Mouse (Mus musculus): ENCODE measurements around the gene Nt5dc3. TPM values are rescaled to one million over a fixed set of nuclear protein-coding genes. Genes with fewer than 3 reads are reported as not detected.

The Nt5dc3 gene
- polyA plus RNA-seq, 1 experiment from 2014 or later: 0.69 TPM

GRCm38 (mm10) chr10:86773360-86773759, 5.4 kb upstream of the Nt5dc3 start:
- Histone ChIP-seq H3K27me3 (replicated peaks; ENCODE audit: control insufficient read depth, insufficient read depth, low read length) (peaks cover 11% of the 10 kb centered on the region; the same call in 1 of the 2 replicates), H3K4me3 (ENCODE audit: low read depth, low read length) (no peak overlapping the region), H3K27ac (ENCODE audit: low read depth, low read length) (no peak overlapping the region), H3K36me3 (ENCODE audit: control insufficient read depth, insufficient read depth) (no peaks in the 10 kb centered on the region), H3K9me3 (ENCODE audit: control insufficient read depth) (no peaks in the 10 kb centered on the region), H3K4me2 (replicated peaks; ENCODE audit: low read depth) (no peak overlapping the region), H3K4me1 (replicated peaks; ENCODE audit: control insufficient read depth, insufficient read depth, low read length) (0 out of 2 replicates have a peak, but pooled peaks cover 7% of the 10 kb centered on the region), H3K9ac (ENCODE audit: low read depth, low read length) (no peak overlapping the region)
- 8% methylated on average over 4 of the region's 4 CpGs for WGBS
- TF ChIP-seq CTCF (IDR thresholded peaks at IDR 0.05; ENCODE audit: low read depth): no peak
- ATAC-seq: no peak

- no peak overlapping the region for H3K9ac ChIP-seq (ENCODE audit: low read depth, low read length)
- H3K4me3 ChIP-seq (ENCODE audit: low read depth, low read length): no peak overlapping the region
- H3K27me3 ChIP-seq (replicated peaks; ENCODE audit: control insufficient read depth, insufficient read depth, low read length): peaks cover 11% of the 10 kb centered on the region; the same call in 1 of the 2 replicates
- WGBS: 64% methylated on average over 9 of the region's 9 CpGs
- no peak for ATAC-seq
- no peak for TF ChIP-seq CTCF (IDR thresholded peaks at IDR 0.05; ENCODE audit: low read depth)
- H3K36me3 ChIP-seq (ENCODE audit: control insufficient read depth, insufficient read depth): no peaks in the 10 kb centered on the region
- H3K4me2 ChIP-seq (replicated peaks; ENCODE audit: low read depth): no peak overlapping the region
- H3K4me1 ChIP-seq (replicated peaks; ENCODE audit: control insufficient read depth, insufficient read depth, low read length): 0 out of 2 replicates have a peak, but pooled peaks cover 7% of the 10 kb centered on the region
- no peak overlapping the region for H3K27ac ChIP-seq (ENCODE audit: low read depth, low read length)
- no peaks in the 10 kb centered on the region for H3K9me3 ChIP-seq (ENCODE audit: control insufficient read depth)
These were observed 2.5 kb upstream of the Nt5dc3 start for GRCm38 (mm10) chr10:86776281-86776680.

- Histone ChIP-seq H3K9me3 (ENCODE audit: control insufficient read depth) (no peaks in the 10 kb centered on the region), H3K4me2 (replicated peaks; ENCODE audit: low read depth) (peak overlapping the region; percentile 96), H3K9ac (ENCODE audit: low read depth, low read length) (peak overlapping the region; percentile 53; the same call in 1 of the 2 replicates), H3K36me3 (ENCODE audit: control insufficient read depth, insufficient read depth) (no peaks in the 10 kb centered on the region), H3K4me1 (replicated peaks; ENCODE audit: control insufficient read depth, insufficient read depth, low read length) (0 out of 2 replicates have a peak, but pooled peaks cover 7% of the 10 kb centered on the region), H3K4me3 (ENCODE audit: low read depth, low read length) (peak overlapping the region; percentile 61), H3K27me3 (replicated peaks; ENCODE audit: control insufficient read depth, insufficient read depth, low read length) (peaks cover 4% of the 10 kb centered on the region; the same call in 1 of the 2 replicates), H3K27ac (ENCODE audit: low read depth, low read length) (peak overlapping the region; percentile 15)
- 31% methylated on average over 19 of the region's 19 CpGs for WGBS
- no peak for ATAC-seq
- TF ChIP-seq CTCF (IDR thresholded peaks at IDR 0.05; ENCODE audit: low read depth): no peak
These were observed 1.0 kb upstream of the Nt5dc3 start for GRCm38 (mm10) chr10:86777614-86778319.

GRCm38 (mm10) chr10:86779117-86779755, 431 bp downstream of the Nt5dc3 start:
- Histone ChIP-seq H3K4me3 (ENCODE audit: low read depth, low read length) (peak overlapping the region; percentile 61), H3K4me1 (replicated peaks; ENCODE audit: control insufficient read depth, insufficient read depth, low read length) (0 out of 2 replicates have a peak, but pooled peaks cover 7% of the 10 kb centered on the region), H3K27ac (ENCODE audit: low read depth, low read length) (0 out of 2 replicates have a peak overlapping the region, but pooled peaks have one; percentile 15), H3K9ac (ENCODE audit: low read depth, low read length) (peak overlapping the region; percentile 53), H3K9me3 (ENCODE audit: control insufficient read depth) (no peaks in the 10 kb centered on the region), H3K4me2 (replicated peaks; ENCODE audit: low read depth) (peak overlapping the region; percentile 96), H3K36me3 (ENCODE audit: control insufficient read depth, insufficient read depth) (no peaks in the 10 kb centered on the region), H3K27me3 (replicated peaks; ENCODE audit: control insufficient read depth, insufficient read depth, low read length) (peaks cover 3% of the 10 kb centered on the region; the same call in 1 of the 2 replicates)
- no peak for ATAC-seq
- TF ChIP-seq CTCF (IDR thresholded peaks at IDR 0.05; ENCODE audit: low read depth): no peak
- under 1% methylated on average over 56 of the region's 58 CpGs for WGBS

GRCm38 (mm10) chr10:86779816-86780500, 1.2 kb downstream of the Nt5dc3 start:
- Histone ChIP-seq H3K4me2 (replicated peaks; ENCODE audit: low read depth) (peak overlapping the region; percentile 96), H3K9ac (ENCODE audit: low read depth, low read length) (peak overlapping the region; percentile 53; the same call in 1 of the 2 replicates), H3K27me3 (replicated peaks; ENCODE audit: control insufficient read depth, insufficient read depth, low read length) (peaks cover 3% of the 10 kb centered on the region; the same call in 1 of the 2 replicates), H3K27ac (ENCODE audit: low read depth, low read length) (no peak overlapping the region), H3K9me3 (ENCODE audit: control insufficient read depth) (no peaks in the 10 kb centered on the region), H3K4me3 (ENCODE audit: low read depth, low read length) (peak overlapping the region; percentile 61), H3K4me1 (replicated peaks; ENCODE audit: control insufficient read depth, insufficient read depth, low read length) (0 out of 2 replicates have a peak, but pooled peaks cover 7% of the 10 kb centered on the region), H3K36me3 (ENCODE audit: control insufficient read depth, insufficient read depth) (no peaks in the 10 kb centered on the region)
- ATAC-seq: no peak
- WGBS: 28% methylated on average over 12 of the region's 12 CpGs
- no peak for TF ChIP-seq CTCF (IDR thresholded peaks at IDR 0.05; ENCODE audit: low read depth)

- 59% methylated on average over 5 of the region's 5 CpGs for whole genome bisulfite sequencing
- no peak overlapping the region for H3K9ac ChIP-seq (ENCODE audit: low read depth, low read length)
These were observed 2.8 kb downstream of the Nt5dc3 start for GRCm38 (mm10) chr10:86781641-86782040.

More at GRCm38 (mm10) chr10:86781641-86782040, 2.8 kb downstream of the Nt5dc3 start:
- no peak for TF ChIP-seq CTCF (IDR thresholded peaks at IDR 0.05; ENCODE audit: low read depth)
- no peaks in the 10 kb centered on the region for H3K27me3 ChIP-seq (replicated peaks; ENCODE audit: control insufficient read depth, insufficient read depth, low read length)
- H3K27ac ChIP-seq (ENCODE audit: low read depth, low read length): no peak overlapping the region
- ATAC-seq: no peak
- H3K36me3 ChIP-seq (ENCODE audit: control insufficient read depth, insufficient read depth): no peaks in the 10 kb centered on the region
- H3K4me1 ChIP-seq (replicated peaks; ENCODE audit: control insufficient read depth, insufficient read depth, low read length): 0 out of 2 replicates have a peak, but pooled peaks cover 7% of the 10 kb centered on the region
- H3K9me3 ChIP-seq (ENCODE audit: control insufficient read depth): no peaks in the 10 kb centered on the region
- H3K4me2 ChIP-seq (replicated peaks; ENCODE audit: low read depth): no peak overlapping the region
- no peak overlapping the region for H3K4me3 ChIP-seq (ENCODE audit: low read depth, low read length)

Measured in intestine, postnatal 0 days (tissue).